13 mouse cellular contexts compared by ENCODE assay signal in the genomic region with DNA sequence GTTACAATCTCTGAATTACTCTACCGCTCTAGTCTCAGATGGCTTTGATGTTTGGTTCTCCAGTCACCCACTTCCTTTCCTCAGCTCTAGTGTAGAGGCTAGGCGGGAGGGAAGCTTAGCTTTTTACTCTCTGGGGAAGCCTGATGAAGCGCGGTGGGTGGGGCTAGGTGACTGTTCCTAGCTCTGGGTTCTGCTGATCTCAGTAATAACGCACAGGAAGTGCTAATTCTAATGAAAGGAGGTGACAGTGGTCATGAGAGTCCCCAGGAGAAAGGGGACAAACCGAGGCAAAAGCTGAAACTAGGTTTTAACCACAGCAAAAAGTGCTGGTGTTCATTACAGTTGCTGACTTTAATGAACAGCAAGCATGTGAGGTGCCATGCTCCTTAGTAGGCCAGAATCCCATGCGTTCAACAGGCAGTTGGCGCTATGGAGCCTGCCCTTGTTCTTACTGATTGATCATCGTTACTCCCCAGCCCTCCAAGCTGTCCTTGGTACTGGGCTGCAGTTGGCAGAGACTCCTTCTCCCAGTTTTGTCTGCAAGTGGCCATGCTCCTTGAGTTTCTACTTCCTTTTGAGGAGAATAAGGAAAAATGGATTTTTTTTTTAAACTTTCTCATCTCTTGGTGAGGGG.
DNase-seq lines count a peak whose midpoint lies in the region; ATAC-seq lines count a peak whose summit lies in the region.
"Had no signal": no experiment of that assay in that cellular context is flagged by ENCODE, and none has a peak within 500 bp of the region (broad histone marks: within the 10 kb centered on the region; RNA-seq: fewer than 3 reads in every experiment).

No protein-coding gene starts in this region.

- H3K27me3 ChIP-seq in neural tube, embryonic 15.5 days (replicated peaks) = no peaks in the 10 kb centered on the region
- H3K27me3 ChIP-seq: hindbrain, embryonic 13.5 days had no signal

- H3K9me3 ChIP-seq in neural tube, embryonic 15.5 days (replicated peaks) = no peaks in the 10 kb centered on the region
- H3K9me3 ChIP-seq: embryonic facial prominence, embryonic 13.5 days; hindbrain, embryonic 13.5 days had no signal

- peaks cover 10% of the 10 kb centered on the region for H3K4me1 ChIP-seq in neural tube, embryonic 15.5 days

- no peak for ATAC-seq in neural tube, embryonic 15.5 days (ENCODE audit: low FRiP score)
- ATAC-seq in granulocyte monocyte progenitor cell, adult 5-6 weeks (replicated peaks; ENCODE audit: poor library complexity, severe bottlenecking) = peak; percentile 46
- ATAC-seq: forebrain, postnatal 0 days had no signal

- H3K9ac ChIP-seq in neural tube, embryonic 15.5 days (replicated peaks) = no peak overlapping the region
- H3K9ac ChIP-seq: embryonic facial prominence, embryonic 13.5 days; forebrain, postnatal 0 days; hindbrain, embryonic 13.5 days had no signal

- no peak overlapping the region for H3K4me3 ChIP-seq in neural tube, embryonic 15.5 days (replicated peaks)
- H3K4me3 ChIP-seq: embryonic facial prominence, embryonic 13.5 days; hindbrain, embryonic 13.5 days had no signal

- DNase-seq in neural tube, embryonic 10.5 days (ENCODE audit: extremely low spot score, low spot score) = peak; percentile 12
- peak; percentile 65 to 66 for DNase-seq in spleen, adult 18-20 months
- no peak for DNase-seq in urinary bladder, adult 18-20 months (ENCODE audit: low spot score in 2 of 2)
- no peak for DNase-seq in frontal cortex, postnatal 25 days (ENCODE audit: low spot score in 2 of 2)
- no peak for DNase-seq in cerebellum, postnatal 4 days (ENCODE audit: low spot score in 2 of 2)
- DNase-seq: cerebellum, adult 18-20 months; forebrain, postnatal 0 days; kidney, postnatal 14 days; right cerebral cortex, postnatal 25 days had no signal

- no peaks in the 10 kb centered on the region for H3K36me3 ChIP-seq in neural tube, embryonic 15.5 days
- H3K36me3 ChIP-seq: embryonic facial prominence, embryonic 13.5 days; hindbrain, embryonic 13.5 days had no signal

- no peak overlapping the region for H3K27ac ChIP-seq in neural tube, embryonic 15.5 days (replicated peaks)
- H3K27ac ChIP-seq: embryonic facial prominence, embryonic 13.5 days; hindbrain, embryonic 13.5 days had no signal

- 47% methylated on average over 9 of the region's 9 CpGs for WGBS in neural tube, embryonic 15.5 days

- no peak overlapping the region for H3K4me2 ChIP-seq in neural tube, embryonic 15.5 days
- H3K4me2 ChIP-seq: embryonic facial prominence, embryonic 13.5 days; hindbrain, embryonic 13.5 days had no signal

Comparison
In these comparisons a context has a peak if more than half of its experiments do, and no peak if none do; other contexts are left out.
1. DNase-seq: peak in neural tube, embryonic 10.5 days (single experiment) and spleen, adult 18-20 months (2 of 2); none in urinary bladder, adult 18-20 months (0 of 2), frontal cortex, postnatal 25 days (0 of 2) and cerebellum, postnatal 4 days (0 of 2).